Mouse (Mus musculus): ENCODE measurements around the gene Glis1. TPM values are rescaled to one million over a fixed set of nuclear protein-coding genes. Genes with fewer than 3 reads are reported as not detected.

The Glis1 gene
- polyA plus RNA-seq (2017; shearing (Covaris generic)) = not detected

DNA sequence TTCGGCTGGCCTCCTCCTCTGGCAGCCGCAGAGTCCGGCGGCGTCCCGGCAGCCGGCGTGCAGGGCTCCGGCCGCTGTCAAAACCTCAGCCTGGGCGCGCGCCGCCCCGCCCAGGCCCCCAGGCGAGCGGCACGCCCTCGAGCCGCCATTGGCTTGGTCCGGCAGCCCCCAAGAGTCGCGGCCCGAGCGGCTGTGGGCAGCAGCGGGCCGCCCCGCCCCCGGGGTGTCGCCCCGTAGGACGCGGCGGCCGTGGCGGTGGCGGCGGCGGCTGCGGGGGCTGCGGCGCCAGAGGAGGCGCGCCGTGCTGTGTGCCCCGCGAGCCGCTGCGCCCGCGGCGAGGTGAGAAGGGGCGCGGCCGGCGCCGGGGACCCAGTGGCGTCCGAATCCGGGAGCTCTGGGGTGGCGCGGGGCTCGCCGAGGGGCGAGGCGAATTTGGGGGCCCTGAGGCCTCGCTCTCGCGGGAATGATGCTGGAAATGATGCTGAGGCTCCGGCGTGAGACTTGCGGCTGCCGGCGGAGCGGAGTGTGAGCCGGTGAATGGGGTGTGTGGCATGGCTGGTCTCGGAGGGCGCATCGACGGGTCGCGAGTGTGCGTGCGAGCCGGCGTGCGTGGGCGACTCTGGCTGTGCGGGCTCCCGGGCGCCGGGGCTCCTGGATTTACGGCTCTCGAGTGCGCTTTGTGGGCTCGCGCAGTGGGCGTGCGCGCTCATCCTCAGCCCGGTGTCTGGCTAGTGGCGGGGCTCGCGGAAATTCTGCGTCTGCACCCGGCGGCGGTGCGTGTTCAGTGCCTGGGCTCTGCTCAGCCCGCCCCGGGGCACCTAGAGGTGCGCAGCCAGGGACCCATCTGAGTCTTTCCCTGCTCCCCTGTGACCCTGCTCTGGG is at the start of gene Glis1:
Gene Glis1 (plus strand): TSS at position 236 of the 882 bp plus-strand sequence.
- ATAC-seq = no peak

DNA sequence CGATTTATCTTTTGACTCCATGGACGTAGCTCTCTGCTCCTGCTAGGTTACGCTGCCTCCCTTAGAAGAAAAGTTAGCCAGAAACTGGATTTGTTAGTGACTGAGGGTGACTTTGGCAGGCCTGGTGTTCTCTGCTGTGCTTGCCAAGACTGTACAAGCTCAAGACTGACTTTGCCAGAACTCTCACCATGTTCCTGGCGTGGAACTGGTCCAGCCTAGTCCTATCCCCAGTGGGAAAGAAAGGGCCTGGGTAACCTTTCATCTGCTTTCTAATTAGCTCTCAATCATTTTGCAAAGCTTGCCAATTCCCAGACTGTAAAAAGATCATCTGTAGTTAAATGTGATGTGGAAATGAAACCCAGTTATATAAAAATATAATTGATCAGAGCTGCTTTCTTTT is 47.4 kb upstream of the Glis1 start:
- ATAC-seq = no peak

DNA sequence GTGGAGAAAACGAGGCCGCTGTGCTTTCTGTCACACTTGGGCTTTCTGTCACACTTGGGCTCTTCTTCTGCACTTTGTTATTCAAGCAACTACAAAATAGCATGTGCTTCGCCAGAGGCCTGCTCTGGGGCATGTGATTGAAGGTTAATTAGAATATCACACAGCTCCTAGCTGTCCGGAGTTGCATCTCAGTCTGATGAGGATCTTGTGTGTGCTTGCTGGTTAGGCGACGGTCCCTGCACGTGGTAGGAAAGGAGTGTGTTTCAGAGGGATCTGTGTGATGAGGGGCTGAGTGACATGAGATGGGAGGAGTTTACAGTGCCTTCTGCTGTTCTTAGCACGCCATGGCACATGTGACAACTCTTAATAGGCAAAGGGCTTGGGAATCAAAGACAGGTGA is 46.9 kb upstream of the Glis1 start:
- no peak for ATAC-seq

DNA sequence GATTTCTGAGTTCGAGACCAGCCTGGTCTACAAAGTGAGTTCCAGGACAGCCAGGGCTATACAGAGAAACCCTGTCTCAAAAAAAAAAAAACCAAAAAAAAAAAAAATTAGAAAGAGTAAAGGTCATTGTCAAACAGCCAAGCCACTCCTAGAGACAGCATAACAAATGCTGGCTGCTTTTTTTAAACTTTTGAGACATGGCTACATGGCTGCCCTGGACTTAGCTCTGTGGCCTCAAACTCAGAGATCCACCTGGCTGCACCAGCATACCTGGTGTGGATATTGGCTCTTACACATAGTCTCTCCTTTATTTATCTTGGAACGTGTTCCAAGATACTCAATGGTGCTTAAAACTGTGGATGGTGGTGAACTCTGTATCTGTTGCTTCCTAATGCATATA is 46.1 kb upstream of the Glis1 start:
- ATAC-seq = no peak

DNA sequence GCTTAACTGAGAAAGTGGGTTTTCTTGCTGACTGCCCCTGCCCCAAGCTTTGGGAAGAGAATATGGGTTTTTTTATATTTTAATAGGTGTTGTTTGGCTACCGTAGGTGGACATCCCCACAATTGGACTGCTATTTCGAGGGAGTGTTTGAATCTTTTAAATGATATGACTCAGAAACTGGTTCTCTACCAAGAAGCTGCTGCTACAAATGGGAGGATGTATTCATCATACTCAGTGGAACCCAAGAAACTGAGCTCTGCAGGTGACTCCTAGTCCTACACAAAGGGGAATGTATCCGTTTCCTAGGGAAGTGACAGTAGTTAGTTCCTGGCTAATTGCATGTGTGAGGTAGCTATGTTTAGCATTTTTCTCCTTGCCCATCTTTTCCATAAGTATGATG is 45.0 kb upstream of the Glis1 start:
- no peak for ATAC-seq

DNA sequence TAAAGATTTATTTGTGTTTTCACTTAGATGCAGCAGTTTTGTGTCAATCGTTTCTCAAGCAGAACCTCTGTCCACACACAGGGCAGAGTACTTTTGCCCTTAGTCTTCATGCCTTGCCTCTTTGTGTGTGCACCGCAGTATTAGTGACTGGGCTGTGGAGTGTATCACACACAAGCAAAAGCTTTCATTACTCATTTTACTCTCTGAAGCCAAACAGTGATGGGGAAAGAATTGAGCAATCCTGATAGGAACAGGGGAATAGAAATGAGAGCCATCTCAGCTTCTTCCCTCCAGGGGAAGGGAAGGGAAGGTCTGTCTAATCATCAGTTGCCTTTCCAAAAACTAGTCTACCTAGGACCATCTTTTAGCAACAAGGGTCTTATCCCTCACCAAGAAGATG is 40.6 kb upstream of the Glis1 start:
- no peak for ATAC-seq

DNA sequence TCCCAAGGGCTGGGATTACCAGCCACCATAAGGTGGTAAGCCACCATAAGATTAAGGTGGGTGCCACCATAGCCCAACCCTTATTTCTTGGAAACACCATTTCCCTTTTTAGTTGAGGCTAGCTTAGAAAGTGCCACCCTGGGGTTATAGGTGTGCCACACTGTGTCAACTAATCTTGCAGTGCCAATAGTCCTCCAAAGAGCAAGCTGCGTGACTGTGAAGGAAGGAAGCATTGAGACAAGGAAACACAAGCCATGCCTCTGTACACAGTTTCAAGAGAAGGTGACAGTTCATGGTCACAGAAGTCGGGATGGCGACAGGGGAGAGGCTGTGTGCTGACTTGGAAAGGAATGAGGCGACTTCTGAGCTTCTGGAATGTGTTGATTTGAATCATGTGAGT is 14.2 kb upstream of the Glis1 start:
- no peak for ATAC-seq

DNA sequence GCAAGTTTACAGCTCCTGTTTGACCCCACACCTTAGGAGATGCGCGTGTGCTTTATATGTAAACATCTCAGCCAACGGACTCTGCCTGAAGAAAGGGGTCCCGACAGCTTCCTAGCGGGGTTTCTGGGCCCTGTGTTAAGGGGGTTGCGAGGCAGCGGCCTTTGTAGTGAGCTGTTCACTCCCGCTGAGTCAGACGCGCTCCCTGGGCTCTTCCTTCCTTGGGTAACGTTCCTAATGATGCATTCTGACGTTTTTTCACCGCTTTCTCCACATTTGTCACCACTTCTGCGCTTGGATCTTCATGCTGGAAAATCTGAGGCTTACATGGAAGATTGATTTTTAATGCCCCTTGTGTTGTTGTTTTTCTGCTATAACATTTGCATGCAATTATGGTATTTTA is 12.7 kb upstream of the Glis1 start:
- ATAC-seq = no peak

DNA sequence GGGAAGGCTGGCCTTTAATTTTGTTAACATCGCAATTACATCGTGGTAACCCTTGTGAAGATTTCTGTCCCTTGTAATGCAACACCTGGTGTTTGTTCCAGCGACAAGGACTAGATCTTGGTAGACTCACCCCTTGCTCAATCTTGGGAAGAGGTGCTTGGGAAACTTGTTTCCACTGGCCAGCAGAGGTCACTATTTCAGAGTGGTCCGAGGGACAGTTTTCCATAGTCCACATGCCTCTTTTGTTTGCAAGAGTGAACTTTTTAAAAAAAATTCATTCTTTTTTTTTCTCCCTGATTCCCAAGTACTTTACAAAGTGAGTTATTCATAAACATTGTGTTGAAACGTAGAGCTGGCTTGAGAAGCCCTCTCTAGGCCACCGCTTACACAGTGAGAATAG is 12.2 kb upstream of the Glis1 start:
- ATAC-seq = no peak

DNA sequence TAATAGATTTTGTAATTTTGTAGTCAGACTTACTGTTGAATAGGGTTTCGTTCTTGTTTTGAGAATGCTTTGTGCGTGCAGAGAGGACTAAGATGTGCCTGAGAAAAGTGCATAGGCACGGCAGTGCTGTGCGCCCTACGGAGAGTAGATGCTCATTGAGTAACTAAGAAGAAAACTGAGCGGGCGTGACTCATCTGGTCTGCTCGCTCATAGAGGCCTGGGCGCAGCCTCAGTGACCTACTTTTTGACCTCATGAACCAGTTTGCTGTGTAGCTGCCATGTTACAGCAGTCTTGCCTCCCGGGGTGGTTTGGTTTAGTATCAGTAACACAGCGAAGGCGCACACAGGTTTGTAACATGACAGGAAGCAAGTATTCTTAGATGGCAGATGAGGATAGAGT is 8.8 kb upstream of the Glis1 start:
- ATAC-seq = no peak

DNA sequence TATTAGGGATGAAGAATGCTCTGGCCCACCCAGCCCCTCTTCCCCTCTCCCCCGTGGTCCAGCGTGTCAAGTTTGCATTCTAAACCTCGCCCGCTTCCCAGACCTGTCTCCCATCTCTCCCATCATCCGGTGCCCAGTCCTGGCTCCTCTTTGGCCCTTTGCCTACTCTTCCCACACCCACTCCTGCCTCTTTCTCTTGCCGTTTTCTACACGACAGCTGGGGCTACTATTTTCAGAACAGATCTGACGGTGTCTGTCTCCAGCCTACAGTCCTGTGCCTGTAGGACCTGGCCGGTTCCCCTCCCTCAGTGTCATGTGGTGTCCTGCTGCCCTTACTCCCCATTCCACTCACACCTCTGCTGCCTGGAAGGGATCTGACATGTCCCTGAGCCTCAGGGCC is 7.8 kb upstream of the Glis1 start:
- no peak for ATAC-seq

DNA sequence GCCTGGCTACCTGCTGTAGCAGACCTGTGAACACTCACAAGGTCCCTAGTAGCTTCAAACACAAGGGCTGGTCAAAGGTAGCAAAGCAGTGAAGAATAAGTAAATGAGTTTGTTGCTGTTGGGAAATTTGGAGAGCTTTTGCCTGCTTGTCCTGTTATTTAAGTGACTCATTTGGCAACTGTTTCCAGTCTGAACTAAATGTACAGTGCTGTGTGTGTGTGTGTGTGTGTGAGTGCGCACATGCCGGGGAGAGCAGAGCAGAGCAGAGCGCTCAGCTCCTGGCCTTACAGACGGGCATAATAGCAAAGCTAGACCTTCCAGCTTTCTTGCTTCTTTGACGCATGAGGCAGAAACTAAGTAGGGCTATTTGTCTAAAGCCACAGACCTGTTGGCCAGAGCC is 1.7 kb upstream of the Glis1 start:
- no peak for ATAC-seq

DNA sequence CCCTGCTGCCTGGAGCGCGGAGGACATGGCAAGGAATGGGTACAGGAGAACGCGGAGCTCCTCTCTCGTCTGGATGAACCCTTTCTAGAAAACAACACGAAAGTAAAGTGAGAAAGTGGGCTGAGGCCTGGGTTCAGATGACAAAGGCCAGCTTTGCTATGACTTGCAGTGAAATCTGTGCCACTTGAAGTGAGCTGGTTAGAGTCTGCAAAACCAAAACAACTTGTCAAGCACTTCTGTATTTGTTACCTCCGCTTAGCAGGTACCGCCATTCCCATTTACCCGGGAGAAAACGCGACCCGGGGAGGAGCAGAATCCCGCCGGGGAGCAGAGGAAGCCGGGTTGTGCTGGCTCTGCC is 414 bp upstream of the Glis1 start:
- ATAC-seq = no peak

DNA sequence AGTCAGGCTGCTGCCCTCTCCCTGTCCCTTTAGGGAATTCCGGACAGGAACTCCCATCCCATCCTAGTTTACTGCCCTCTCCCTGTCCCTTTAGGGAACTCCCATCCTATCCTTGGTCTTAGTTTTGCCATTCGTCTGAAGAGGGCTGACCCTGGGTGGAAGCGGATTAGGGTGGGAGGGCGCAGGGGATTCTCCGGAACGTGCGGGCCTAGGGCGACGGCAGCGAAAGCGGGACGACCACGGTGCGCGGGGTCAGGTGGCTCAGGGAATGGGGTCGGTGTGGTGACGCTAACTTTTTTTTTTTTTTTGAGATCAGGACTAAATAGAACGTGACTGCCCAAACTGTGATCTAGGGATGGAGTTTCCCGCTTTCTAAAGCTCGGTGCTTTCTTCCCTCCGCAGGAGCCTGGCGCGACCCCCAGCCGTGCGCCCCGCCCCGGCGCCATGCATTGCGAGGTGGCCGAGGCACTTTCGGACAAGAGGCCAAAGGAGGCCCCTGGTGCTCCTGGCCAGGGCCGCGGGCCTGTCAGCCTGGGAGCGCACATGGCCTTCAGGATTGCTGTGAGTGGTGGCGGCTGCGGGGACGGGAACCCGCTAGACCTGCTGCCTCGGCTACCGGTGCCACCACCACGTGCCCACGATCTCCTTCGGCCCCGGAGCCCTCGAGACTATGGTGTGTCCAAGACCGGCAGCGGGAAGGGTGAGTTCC is 1.0 kb downstream of the Glis1 start:
- ATAC-seq = no peak

DNA sequence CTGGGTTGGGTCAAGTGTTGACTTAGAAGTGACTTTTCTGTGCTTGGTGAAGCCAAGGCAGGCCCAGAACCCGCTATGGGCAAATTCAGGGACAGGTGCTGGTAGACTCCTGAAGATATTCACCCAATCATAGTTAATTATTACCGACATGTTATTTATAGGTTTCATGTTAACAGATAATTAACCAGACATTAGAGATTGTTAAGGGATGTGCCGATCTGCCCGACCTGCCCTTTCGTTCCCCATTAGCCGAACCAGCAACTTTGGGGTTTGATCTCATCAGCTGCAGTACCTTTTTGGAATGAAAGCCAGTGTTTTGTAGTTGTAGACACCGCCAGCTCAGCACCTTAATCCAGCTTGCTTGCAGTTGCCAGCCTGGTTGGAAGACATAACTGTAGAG is 2.1 kb downstream of the Glis1 start:
- ATAC-seq = no peak

DNA sequence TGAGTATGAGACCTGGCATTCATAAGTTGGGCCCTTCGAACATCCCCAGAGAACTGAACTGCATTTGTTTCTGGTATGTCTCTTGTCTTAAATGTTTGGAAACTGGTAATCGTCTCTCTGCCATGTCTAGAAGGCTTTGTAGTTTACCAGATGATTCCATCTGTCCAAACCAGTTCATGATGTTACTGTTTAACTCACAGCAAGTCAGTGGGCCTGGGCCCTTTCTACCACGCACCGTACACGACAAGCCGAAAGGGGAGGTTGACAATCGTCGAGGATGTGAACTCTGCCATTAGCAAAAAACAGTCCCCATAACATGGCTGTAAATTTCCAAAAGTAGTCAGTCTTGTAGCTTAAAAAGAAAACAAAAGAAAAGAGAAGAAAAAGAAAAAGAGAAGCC is 4.3 kb downstream of the Glis1 start:
- ATAC-seq = no peak

DNA sequence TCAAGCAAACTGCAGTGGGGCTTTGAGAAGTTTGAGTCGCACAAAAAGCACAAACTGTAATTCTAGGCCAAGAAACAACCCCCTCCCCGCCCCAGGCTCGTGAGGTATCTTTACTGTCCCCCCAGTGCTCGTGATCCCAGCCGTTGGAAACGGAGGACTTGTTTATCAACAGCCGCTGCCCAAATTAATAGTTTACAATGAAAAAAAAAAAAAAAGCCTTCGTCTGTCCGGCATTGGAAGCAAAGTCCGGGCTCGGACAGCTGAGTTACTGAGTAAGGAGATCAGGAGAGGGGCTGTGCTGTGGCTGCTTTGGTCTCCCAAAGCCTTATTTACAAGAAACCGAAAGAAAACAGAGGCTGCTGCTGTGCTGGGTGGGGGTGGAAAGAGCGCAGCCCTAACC is 5.9 kb downstream of the Glis1 start:
- no peak for ATAC-seq

DNA sequence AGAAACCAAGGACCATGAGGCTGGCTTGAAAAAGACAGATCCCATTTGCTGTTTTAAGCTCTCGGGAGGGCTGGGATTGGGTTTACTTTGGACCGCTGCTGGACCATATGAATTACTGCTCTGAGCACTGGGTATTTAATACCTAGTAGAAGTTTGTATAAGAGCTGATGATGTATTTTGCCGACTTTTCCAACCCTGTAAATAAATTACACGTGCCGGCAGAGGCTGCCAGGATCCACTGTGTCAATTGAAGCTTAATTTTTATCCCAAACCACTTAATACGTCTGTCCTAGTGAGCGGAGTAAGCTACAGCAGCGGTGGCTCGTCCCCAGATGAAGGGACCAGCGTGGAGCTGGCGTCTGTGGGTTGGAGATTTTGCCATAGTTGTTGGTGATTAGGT is 7.9 kb downstream of the Glis1 start:
- ATAC-seq = no peak

DNA sequence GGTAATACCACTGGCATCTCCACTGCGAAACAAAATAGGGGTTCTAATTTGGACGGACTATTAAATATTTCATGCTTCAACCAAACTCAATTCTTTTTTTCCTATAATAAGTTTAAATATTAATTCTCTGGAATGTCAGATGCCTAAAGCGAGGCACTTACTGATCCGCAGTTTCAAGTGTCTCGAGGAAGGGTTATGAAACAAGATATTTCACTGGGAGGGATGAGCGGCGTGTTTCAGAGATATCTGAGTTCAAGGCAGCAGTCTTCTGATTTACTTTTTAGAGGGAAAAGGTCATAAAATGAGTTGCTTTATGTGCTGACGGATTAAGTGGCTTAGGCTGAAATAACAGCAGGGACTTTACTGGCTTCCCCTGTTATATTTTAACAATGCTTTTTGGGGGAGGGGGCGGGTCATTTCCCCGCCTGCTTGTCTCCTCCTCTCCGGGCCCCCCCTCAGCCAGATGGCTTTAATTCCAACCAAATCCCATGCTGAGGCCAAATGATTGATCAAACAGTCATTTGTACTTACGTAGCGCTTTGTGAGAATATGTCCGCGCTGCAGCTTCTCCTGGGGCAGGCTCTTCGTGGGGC is 8.6 kb downstream of the Glis1 start:
- ATAC-seq = no peak

DNA sequence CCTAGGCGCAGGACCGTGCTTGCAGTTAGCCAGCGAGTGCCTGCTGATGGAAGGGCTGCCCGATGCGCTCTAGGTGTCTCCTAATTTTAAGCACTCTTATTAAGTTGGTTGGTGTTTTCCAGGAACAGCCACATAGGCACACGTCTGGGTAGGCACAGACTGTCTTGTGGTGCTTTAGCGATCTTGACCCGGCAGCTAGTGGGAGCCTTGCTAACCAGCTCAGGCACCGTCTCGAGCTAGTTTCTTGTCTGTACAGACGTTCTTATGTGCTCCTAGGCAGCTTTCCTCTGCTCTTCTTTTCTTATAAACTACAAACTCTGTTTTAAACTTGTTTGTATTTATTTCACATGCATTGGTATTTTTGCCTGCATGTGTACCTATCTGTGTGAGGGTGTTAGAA is 9.2 kb downstream of the Glis1 start:
- no peak for ATAC-seq

DNA sequence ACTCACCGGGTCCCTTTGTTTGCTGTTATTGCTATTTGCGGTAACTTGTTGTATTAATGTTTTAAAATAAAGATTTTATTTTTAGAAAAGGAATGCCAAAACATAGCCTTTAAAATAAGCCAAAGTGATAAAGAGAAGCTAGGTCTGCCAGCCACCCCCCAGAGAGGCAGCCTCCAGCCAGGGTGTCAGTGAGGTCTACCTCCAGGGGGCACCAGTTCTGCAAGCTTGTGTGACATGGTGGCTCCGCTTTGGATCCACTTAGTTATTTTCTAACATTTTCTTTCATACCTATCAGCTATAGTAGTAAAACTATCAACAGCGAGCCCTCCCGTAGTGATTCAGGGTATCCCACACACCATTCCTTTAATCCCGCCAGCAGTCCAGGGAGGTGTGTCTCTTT is 14.1 kb downstream of the Glis1 start:
- ATAC-seq = no peak

DNA sequence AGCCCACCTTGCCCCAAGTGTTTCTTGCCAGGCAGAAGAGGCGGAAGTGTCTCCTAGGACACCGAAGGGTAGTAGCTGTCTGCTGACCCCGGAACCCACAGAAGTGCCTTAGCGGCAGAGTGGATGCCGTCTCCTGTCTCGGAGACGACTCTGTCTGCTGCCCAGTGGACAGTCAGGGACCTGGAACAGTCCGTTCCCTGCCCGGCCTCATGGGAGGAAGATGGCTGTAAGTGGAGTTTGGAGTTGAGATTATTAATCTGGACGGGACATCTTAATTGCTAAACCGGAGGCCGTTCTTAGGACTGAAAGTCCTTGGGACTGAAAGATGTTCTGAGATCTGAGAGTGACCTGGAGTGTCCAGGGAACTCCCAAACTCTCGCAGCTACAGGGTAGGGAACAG is 15.1 kb downstream of the Glis1 start:
- no peak for ATAC-seq

DNA sequence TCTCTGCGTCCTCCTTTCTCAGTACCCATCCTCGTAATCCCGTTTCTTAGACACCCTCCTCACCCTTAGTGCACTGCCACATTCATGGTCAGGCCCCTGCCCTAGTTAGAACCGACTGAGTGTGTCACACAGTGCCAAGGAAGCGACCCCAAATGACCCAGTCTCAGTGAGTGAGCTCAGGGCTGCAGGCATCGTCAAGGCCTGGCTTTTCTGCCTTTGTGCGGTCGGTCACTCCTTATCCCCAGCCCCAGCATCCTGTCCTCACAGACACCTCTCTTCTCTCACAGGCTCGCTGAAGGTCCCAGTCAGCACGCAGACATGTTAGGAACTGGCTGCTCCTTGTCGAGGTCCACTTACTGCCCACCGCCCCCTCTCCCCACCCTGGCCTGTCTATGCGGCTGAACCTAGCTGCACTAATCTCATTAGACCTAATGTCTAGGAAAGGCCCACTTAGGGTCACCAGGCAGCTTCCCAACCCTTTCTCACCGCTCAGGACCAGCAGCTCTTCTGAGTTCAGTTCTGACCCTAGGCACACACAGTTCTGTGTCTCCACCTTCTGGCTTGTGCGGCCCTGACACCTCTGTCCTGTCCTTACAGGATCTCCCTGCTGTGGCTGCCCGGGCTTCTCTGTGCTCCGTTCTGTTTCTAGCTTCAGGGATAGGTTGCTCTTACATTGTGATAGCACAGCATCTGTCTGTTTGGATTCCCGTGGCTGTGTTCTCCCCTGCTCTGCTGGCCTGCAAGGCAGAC is 18.1 kb downstream of the Glis1 start:
- no peak for ATAC-seq

Data from CD4-positive, CD25-positive, alpha-beta regulatory T cell, adult 4 months (primary cell).